Mouse (Mus musculus): ENCODE results near the gene Uck2. TPM values are rescaled to one million over a fixed set of nuclear protein-coding genes. Genes with fewer than 3 reads are reported as not detected.
A peak's percentile ranks its signal among the peaks of the same experiment; 100 is the strongest.

Uck2 gene
- polyA plus RNA-seq, 1 experiment from 2014 or later = 80.7 TPM

DNA sequence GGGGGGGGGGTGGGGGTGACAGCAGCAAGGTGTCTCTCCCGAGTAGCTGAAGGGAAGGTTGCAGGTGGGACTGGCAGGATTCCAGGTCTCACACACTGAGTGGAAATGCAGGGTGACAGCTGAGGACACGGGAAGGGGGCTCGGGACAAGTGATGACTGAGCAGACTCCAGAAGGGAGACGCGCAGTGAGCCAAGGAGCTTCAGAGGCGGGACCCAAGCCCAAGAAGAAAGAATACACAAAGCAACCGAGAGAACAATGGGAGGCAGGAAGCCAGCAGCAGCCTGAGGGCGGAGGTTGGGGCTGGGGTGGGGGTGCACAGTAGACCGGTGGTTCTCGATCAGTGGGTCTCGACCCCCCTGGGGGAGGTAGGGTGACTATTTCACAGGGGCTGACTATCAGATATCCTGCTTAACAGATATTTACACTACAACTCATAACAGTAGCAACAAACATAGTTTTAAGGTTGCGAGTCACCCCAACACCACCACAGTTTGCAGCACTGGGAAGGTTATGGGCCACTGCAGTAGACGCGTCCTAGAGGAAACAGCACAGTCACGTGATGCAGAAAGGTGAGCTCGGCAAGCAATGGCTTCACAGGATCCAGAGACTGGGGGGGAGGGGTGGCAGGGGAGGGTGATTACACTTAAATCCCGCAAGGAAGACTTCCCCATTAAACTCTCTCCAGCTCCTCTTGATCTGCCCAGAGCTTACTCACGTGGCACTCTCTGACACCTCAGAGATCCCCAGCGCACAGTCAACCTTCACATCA is 14.6 kb downstream of the Uck2 start:
- Histone ChIP-seq H3K4me1 (peaks cover 50% of the 10 kb centered on the region), H3K27me3 (no peaks in the 10 kb centered on the region), H3K4me3 (peak overlapping the region; percentile 25), H3K9ac (peak overlapping the region; percentile 44; the same call in 1 of the 2 replicates), H3K27ac (peak overlapping the region; percentile 88), H3K4me2 (peak overlapping the region; percentile 49), H3K36me3 (no peaks in the 10 kb centered on the region), H3K9me3 (no peaks in the 10 kb centered on the region)
- 9% methylated on average over 19 of the region's 19 CpGs for WGBS
- peak; percentile 43 for ATAC-seq (ENCODE audit: insufficient number of reproducible peaks, insufficient read depth, low FRiP score, low TSS enrichment, low read depth)

DNA sequence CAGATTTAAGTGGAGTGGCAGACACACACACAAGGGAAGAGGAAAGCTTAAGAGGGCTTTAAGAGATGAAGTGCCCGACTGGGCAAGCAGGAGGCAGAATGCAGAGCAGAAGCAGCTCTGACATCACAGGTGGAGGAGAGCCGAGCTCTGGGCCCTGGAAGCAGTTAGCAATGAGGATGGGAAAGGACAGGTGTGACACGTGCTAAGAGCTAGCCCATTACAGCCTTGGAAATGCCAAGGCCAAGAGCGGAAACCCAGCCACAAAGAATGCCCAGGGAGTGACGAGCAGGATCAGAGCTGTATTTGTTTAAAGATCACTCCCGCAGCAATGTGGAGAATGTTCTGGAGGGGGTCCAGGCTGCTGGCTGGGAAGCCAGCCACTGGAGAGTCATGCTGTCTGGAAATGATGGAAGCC is 15.3 kb downstream of the Uck2 start:
- Histone ChIP-seq H3K4me2 (peak overlapping the region; percentile 49), H3K4me3 (peak overlapping the region; percentile 25), H3K9me3 (no peaks in the 10 kb centered on the region), H3K27me3 (no peaks in the 10 kb centered on the region), H3K9ac (peak overlapping the region; percentile 36), H3K36me3 (no peaks in the 10 kb centered on the region), H3K27ac (peak overlapping the region; percentile 88), H3K4me1 (peaks cover 50% of the 10 kb centered on the region)
- ATAC-seq (ENCODE audit: insufficient number of reproducible peaks, insufficient read depth, low FRiP score, low TSS enrichment, low read depth) = peak; percentile 34; the same call in 1 of the 2 replicates
- 14% methylated on average over 6 of the region's 6 CpGs for WGBS

DNA sequence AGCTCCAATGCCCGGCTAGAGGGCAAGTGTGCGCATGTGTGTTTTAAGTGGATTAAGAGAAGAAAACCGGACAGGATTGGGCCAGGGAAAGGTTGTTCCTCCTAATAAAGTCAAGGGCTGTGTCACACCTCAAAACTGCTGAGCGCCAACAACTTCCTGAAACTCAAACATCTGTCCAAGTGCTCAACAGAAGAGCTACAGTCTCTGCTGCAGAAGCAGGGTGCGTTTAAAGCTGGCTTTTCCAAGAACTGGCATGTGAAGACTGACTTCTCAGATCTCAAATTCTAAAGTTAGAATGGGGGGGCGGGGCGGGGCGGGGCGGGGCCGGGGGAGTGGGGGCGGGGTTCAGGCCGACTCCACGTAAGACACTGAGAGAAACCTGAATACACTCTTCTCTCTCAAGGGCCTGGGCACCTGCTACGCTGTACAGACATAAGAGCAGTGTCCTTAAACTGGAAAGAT is 15.7 kb downstream of the Uck2 start:
- Histone ChIP-seq H3K36me3 (no peaks in the 10 kb centered on the region), H3K27ac (peak overlapping the region; percentile 88), H3K9me3 (no peaks in the 10 kb centered on the region), H3K4me3 (no peak overlapping the region), H3K27me3 (no peaks in the 10 kb centered on the region), H3K4me1 (peaks cover 50% of the 10 kb centered on the region), H3K9ac (peak overlapping the region; percentile 36; the same call in 1 of the 2 replicates), H3K4me2 (peak overlapping the region; percentile 49)
- 18% methylated on average over 14 of the region's 14 CpGs for WGBS
- no peak for ATAC-seq (ENCODE audit: insufficient number of reproducible peaks, insufficient read depth, low FRiP score, low TSS enrichment, low read depth)

DNA sequence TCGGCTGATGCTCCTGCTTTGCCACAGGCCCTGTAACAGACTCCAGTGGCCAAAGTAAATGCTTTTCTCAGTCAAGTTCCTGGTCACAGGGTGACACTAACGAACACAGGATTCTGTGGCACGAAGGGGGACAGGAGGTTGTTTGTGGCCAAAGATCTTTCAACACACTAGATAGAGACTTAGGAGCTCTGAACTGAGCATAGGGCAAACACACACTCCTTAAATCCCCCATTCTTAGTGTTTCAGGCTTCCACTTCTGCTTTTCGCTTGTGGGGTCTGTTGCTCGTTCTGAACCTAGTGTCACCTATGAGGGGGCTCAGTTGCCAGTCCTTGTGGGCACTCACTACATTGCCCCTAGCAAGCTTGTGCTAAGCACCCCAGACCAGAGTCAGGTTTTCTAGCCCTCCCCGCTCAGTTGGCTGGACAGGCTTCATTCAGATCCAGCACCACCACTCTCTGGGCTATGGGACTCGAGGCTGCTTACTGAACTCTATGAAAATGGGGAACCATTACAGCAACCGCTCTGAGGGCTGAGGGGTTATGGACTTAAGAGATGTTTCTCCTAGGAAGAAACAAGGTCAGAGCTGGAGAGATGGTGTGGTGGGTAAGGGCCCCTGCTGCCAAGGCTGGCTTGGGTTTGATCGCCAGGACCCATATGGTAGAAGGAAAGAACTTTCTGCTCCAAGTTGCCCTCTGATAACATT is 16.6 kb downstream of the Uck2 start:
- Histone ChIP-seq H3K36me3 (no peaks in the 10 kb centered on the region), H3K27ac (peak overlapping the region; percentile 76), H3K9me3 (no peaks in the 10 kb centered on the region), H3K9ac (no peak overlapping the region), H3K4me3 (no peak overlapping the region), H3K4me2 (peak overlapping the region; percentile 49; the same call in 1 of the 2 replicates), H3K27me3 (no peaks in the 10 kb centered on the region), H3K4me1 (peaks cover 47% of the 10 kb centered on the region)
- no peak for ATAC-seq (ENCODE audit: insufficient number of reproducible peaks, insufficient read depth, low FRiP score, low TSS enrichment, low read depth)
- WGBS = 88% methylated on average over 9 of the region's 9 CpGs

DNA sequence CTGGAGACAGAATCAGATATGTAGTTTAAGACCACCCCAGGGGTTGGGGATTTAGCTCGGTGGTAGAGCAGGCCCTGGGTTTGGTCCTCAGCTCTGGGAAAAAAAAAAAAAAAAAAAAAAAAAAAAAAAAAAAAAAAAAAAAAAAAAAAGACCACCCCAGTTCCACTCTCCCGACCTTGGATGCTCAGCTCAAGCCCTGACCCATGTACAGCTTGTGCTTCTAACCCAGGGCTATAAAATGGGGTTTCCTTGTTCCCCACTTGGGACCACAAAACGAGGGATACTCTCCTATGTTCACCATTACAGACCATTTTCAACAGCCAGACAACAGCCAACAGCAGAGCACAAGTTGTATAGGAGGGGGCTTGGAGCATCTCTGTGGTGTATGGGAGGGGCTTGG is 18.4 kb downstream of the Uck2 start:
- no peaks in the 10 kb centered on the region for H3K9me3 ChIP-seq
- WGBS = 83% methylated on average over 3 of the region's 3 CpGs
- H3K4me2 ChIP-seq = no peak overlapping the region
- H3K4me1 ChIP-seq = peaks cover 52% of the 10 kb centered on the region
- H3K27ac ChIP-seq = no peak overlapping the region
- H3K9ac ChIP-seq = no peak overlapping the region
- H3K36me3 ChIP-seq = no peaks in the 10 kb centered on the region
- H3K27me3 ChIP-seq = no peaks in the 10 kb centered on the region
- ATAC-seq (ENCODE audit: insufficient number of reproducible peaks, insufficient read depth, low FRiP score, low TSS enrichment, low read depth) = no peak
- H3K4me3 ChIP-seq = no peak overlapping the region

DNA sequence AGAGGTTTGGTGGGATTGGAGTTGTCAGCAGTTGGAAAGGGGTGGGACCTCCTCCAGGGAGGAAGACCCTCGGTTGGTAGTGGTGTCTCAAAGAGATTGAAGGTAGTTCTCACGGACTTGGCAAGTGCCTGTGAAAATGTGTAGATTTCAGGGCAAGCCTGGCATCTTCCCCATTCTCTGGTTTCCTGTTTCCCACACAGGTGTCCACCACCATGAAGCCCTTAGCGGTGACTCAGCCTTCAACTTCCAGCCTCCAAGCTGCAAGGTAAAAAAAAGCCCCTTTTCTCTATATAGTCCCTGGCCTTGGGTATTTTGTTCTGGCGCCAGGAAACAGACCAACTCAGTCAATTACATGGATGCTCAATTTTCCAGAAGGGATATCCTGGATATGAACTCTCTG is 19.8 kb downstream of the Uck2 start:
- no peak overlapping the region for H3K27ac ChIP-seq
- 71% methylated on average over 4 of the region's 4 CpGs for WGBS

DNA sequence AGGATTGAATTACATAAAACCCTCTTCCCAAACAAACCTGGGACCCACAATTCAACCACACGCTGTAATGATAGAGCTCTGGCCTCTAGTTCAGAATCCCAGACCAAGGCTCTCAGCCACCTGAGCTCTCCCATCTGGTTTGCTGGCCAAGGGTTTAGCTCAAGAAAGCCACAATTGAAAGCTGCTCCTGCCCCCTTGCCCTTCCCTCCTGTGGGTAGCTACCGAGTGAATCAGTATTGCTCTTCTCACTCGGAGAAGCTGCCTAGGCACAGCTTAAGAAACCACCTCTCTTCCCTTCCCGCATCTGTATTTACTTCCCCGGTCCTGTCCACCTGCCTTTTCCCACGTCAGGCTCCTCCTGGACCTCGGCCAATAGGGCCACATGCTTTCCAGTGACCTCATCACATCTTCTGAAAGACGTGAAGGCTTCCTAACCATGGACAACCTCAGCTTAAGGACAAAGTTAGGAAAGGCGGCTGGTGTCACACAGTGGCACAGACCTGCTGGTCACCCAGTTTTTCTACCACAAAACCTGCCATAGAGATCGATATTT is 22.6 kb downstream of the Uck2 start:
- WGBS = 66% methylated on average over 10 of the region's 10 CpGs
- no peaks in the 10 kb centered on the region for H3K9me3 ChIP-seq

More for the DNA sequence above, 19.8 kb downstream of the Uck2 start:
- no peaks in the 10 kb centered on the region for H3K36me3 ChIP-seq
- no peak overlapping the region for H3K9ac ChIP-seq
- H3K27me3 ChIP-seq = no peaks in the 10 kb centered on the region
- ATAC-seq (ENCODE audit: insufficient number of reproducible peaks, insufficient read depth, low FRiP score, low TSS enrichment, low read depth) = no peak
- H3K4me2 ChIP-seq = no peak overlapping the region
- no peak overlapping the region for H3K4me3 ChIP-seq
- H3K4me1 ChIP-seq = peaks cover 44% of the 10 kb centered on the region
- H3K9me3 ChIP-seq = no peaks in the 10 kb centered on the region

DNA sequence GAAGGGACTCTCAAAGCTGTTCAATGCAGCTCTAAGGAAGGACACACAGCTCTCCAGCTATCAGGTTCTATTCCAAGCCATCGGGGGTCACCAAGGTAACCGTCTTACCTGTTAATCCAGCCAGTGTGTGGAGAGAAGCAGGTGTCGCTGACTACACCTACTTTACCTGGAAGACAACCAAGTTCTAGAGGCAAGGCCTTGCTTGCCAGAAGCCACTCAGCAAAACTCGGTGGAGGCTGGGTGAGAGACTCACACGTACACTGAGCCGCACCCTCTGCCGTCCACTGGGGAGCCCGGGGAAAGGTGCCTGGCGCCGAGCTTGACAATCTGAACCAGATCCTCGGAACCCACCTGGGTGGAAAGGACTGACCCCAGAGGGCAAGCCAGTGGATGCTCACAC is 23.4 kb downstream of the Uck2 start:
- Histone ChIP-seq H3K4me2 (no peak overlapping the region), H3K4me1 (peaks cover 33% of the 10 kb centered on the region), H3K9me3 (no peaks in the 10 kb centered on the region), H3K9ac (no peak overlapping the region), H3K27ac (no peak overlapping the region), H3K4me3 (no peak overlapping the region), H3K27me3 (no peaks in the 10 kb centered on the region), H3K36me3 (no peaks in the 10 kb centered on the region)
- WGBS = 77% methylated on average over 11 of the region's 11 CpGs
- no peak for ATAC-seq (ENCODE audit: insufficient number of reproducible peaks, insufficient read depth, low FRiP score, low TSS enrichment, low read depth)

More for the DNA sequence above, 22.6 kb downstream of the Uck2 start:
- Histone ChIP-seq H3K4me2 (no peak overlapping the region), H3K36me3 (no peaks in the 10 kb centered on the region), H3K27ac (no peak overlapping the region), H3K9ac (no peak overlapping the region), H3K4me1 (peaks cover 33% of the 10 kb centered on the region), H3K4me3 (no peak overlapping the region), H3K27me3 (no peaks in the 10 kb centered on the region)
- ATAC-seq (ENCODE audit: insufficient number of reproducible peaks, insufficient read depth, low FRiP score, low TSS enrichment, low read depth) = no peak

DNA sequence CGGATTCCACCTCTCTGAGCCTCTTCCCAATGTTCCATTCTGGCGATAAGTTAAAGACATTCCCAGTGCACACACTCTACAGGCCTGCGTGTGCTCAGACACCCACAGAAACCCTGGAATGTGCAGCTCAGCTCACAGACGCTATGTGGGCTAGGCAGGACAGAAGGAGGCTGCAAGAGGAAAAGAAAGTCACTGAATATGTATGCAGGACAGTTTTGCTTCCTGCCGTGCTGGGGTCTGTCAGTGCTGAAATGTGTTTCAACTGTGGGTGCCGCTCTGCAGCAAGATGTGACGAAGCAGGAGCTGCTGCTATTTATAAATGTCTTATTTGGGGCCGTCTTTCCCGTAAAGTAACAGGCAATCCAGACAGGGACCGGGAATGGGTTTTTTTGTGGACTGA is 25.4 kb downstream of the Uck2 start:
- Histone ChIP-seq H3K4me1 (peaks cover 46% of the 10 kb centered on the region), H3K9me3 (no peaks in the 10 kb centered on the region), H3K36me3 (no peaks in the 10 kb centered on the region), H3K4me2 (no peak overlapping the region), H3K27me3 (no peaks in the 10 kb centered on the region), H3K27ac (0 out of 2 replicates have a peak overlapping the region, but pooled peaks have one; percentile 13), H3K9ac (no peak overlapping the region), H3K4me3 (no peak overlapping the region)
- 63% methylated on average over 10 of the region's 10 CpGs for WGBS
- ATAC-seq (ENCODE audit: insufficient number of reproducible peaks, insufficient read depth, low FRiP score, low TSS enrichment, low read depth) = no peak

DNA sequence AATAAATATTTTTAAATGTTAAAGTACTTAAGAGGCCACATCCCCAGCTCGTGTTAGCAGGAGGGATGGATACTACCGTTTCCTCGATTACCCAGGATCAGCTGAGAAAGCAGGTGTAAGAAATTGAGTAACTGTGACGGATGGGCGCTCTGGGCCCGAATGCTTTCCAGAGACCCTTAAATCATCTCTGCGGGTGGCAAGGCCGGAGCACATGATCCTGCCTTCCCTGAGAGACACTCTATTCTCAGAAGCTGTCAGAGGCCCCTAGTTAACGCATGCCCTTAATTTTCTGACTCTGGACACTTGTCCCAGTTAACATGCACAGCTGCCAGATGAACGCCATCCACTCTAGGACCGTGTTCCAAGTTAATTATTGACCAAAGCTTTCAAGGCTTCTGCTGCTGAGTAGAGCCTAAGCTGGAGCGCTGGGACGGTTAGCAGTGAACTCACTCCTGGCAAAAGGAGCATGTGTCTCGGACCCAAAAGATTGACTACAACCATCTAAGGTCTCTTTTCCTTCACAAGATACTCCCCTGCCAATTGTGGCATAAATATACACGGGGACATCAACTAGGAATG is 28.3 kb downstream of the Uck2 start:
- WGBS = 84% methylated on average over 15 of the region's 15 CpGs
- H3K4me2 ChIP-seq = no peak overlapping the region
- H3K9ac ChIP-seq = no peak overlapping the region
- no peak overlapping the region for H3K4me3 ChIP-seq
- H3K9me3 ChIP-seq = no peaks in the 10 kb centered on the region
- H3K36me3 ChIP-seq = no peaks in the 10 kb centered on the region
- no peak for ATAC-seq (ENCODE audit: insufficient number of reproducible peaks, insufficient read depth, low FRiP score, low TSS enrichment, low read depth)
- H3K27me3 ChIP-seq = no peaks in the 10 kb centered on the region
- H3K4me1 ChIP-seq = peaks cover 34% of the 10 kb centered on the region
- H3K27ac ChIP-seq = no peak overlapping the region

DNA sequence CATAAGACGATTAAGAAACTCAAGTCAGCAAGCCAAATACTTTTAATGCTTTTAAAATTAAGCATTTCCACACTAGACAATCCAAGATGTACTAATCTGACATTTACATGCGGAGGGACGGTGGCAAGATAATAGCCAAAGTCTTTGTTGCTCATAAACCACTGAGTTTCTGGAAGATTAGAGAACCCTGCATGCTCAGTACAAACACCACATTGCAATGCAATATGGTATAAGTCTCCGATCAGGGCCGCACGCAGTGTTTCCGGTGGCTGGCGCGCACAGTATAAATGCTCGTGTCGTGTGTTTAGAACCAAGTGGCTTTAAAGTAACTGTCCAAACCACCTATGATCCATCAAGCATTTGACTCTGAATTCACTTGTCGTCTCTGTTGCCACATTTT is 31.5 kb downstream of the Uck2 start:
- WGBS = 90% methylated on average over 12 of the region's 12 CpGs
- Histone ChIP-seq H3K9ac (no peak overlapping the region), H3K27ac (no peak overlapping the region), H3K9me3 (no peaks in the 10 kb centered on the region), H3K36me3 (no peaks in the 10 kb centered on the region), H3K27me3 (no peaks in the 10 kb centered on the region), H3K4me1 (peaks cover 26% of the 10 kb centered on the region), H3K4me2 (no peak overlapping the region), H3K4me3 (no peak overlapping the region)
- no peak for ATAC-seq (ENCODE audit: insufficient number of reproducible peaks, insufficient read depth, low FRiP score, low TSS enrichment, low read depth)
